Mouse (Mus musculus): ENCODE data around the gene Prdm1.

- TF ChIP-seq EP300 (IDR thresholded peaks at IDR 0.05; ENCODE audit: low read depth): no peak
- TF ChIP-seq CTCF (IDR thresholded peaks at IDR 0.05; ENCODE audit: low read depth): no peak
Measured at GRCm38 (mm10) chr10:44499897-44500519, 28.3 kb downstream of the Prdm1 start.

Measured in liver, embryonic 14.5 days (tissue).